8 mouse cellular contexts compared by ENCODE assay signal in the genomic region with DNA sequence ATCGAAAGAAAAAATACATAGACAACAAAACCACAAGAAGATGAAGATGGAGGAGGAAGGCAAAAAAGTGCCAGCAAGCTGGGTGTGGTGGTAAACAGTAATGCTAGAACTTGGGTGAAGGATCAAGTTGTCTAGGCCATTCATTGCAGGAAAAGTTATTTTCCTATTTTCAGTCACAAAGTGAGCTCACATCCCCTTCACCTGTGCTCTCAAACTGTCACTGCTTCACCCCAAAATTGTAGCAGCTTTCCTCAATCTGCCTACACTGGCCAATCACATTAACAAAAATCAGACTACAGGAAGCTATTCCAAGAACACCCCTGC. TPM values are rescaled to one million over a fixed set of nuclear protein-coding genes. Genes with fewer than 3 reads are reported as not detected.
DNase-seq lines count a peak whose midpoint lies in the region; ATAC-seq and TF ChIP-seq lines count a peak whose summit lies in the region.

No protein-coding gene starts in this region.

- no peaks in the 10 kb centered on the region for H3K36me3 ChIP-seq in heart, embryonic 14.5 days (ENCODE audit: control insufficient read depth, insufficient read depth, low read length)
- H3K36me3 ChIP-seq in E14TG2a.4 (ENCODE audit: insufficient read depth, low read length) = no peaks in the 10 kb centered on the region
- H3K36me3 ChIP-seq in hindbrain, embryonic 10.5 days = no peaks in the 10 kb centered on the region
- H3K36me3 ChIP-seq in midbrain, embryonic 10.5 days = no peaks in the 10 kb centered on the region

- DNase-seq in heart, adult 9 months (ENCODE audit: low spot score in 2 of 2) = no peak
- no peak for DNase-seq in hindbrain, embryonic 10.5 days (ENCODE audit: low spot score)
- DNase-seq in midbrain, embryonic 10.5 days (ENCODE audit: low spot score) = no peak
- DNase-seq in layer of hippocampus, adult 18-20 months (ENCODE audit: low spot score in 2 of 2) = no peak
- no peak for DNase-seq in cerebellum, postnatal 10 days
- DNase-seq in left cerebral cortex, adult 18-20 months (ENCODE audit: low spot score in 2 of 2) = no peak

- ATAC-seq in heart, embryonic 14.5 days (ENCODE audit: insufficient number of reproducible peaks, insufficient read depth, low FRiP score, low read depth) = no peak

- H3K4me3 ChIP-seq in heart, embryonic 14.5 days (ENCODE audit: control insufficient read depth in 1 of 2, insufficient read depth in 1 of 2, low read depth in 1 of 2, low read length in 2 of 2) = 0 out of 4 replicates have a peak overlapping the region, but pooled peaks of 1 of the 2 experiments have one; percentile 43
- H3K4me3 ChIP-seq in E14TG2a.4 (replicated peaks; ENCODE audit: low read length) = peak overlapping the region; percentile 68
- H3K4me3 ChIP-seq in hindbrain, embryonic 10.5 days = peak overlapping the region; percentile 66
- peak overlapping the region; percentile 69 for H3K4me3 ChIP-seq in midbrain, embryonic 10.5 days

- peak overlapping the region; percentile 80 to 95; a peak in 3 of 4 replicates for H3K27ac ChIP-seq in heart, embryonic 14.5 days (replicated peaks in 1 of 2; ENCODE audit: control insufficient read depth in 1 of 2, insufficient read depth in 1 of 2, low read depth in 2 of 2, low read length in 2 of 2)
- H3K27ac ChIP-seq in hindbrain, embryonic 10.5 days = peak overlapping the region; percentile 94
- peak overlapping the region; percentile 92 for H3K27ac ChIP-seq in midbrain, embryonic 10.5 days (replicated peaks)

- no peaks in the 10 kb centered on the region for H3K9me3 ChIP-seq in heart, embryonic 14.5 days (ENCODE audit: control insufficient read depth, low read length)
- H3K9me3 ChIP-seq in E14TG2a.4 (ENCODE audit: low read length) = no peaks in the 10 kb centered on the region
- H3K9me3 ChIP-seq in hindbrain, embryonic 10.5 days = no peaks in the 10 kb centered on the region
- H3K9me3 ChIP-seq in midbrain, embryonic 10.5 days (replicated peaks) = no peaks in the 10 kb centered on the region

- 79% methylated on average over 1 of the region's 1 CpGs for WGBS in heart, embryonic 14.5 days
- WGBS in hindbrain, embryonic 10.5 days = 74% methylated on average over 1 of the region's 1 CpGs
- 70% methylated on average over 1 of the region's 1 CpGs for WGBS in midbrain, embryonic 10.5 days

- peak overlapping the region; percentile 90 for H3K4me2 ChIP-seq in heart, embryonic 14.5 days (ENCODE audit: low read length)

- peaks cover 8 to 26% of the 10 kb centered on the region in 2 experiments for H3K4me1 ChIP-seq in heart, embryonic 14.5 days (ENCODE audit: control insufficient read depth in 2 of 2, insufficient read depth in 2 of 2, low read length in 2 of 2)
- peaks cover 46% of the 10 kb centered on the region for H3K4me1 ChIP-seq in E14TG2a.4 (replicated peaks; ENCODE audit: low read depth, low read length)
- peaks cover 55% of the 10 kb centered on the region for H3K4me1 ChIP-seq in hindbrain, embryonic 10.5 days (replicated peaks)
- peaks cover 46% of the 10 kb centered on the region for H3K4me1 ChIP-seq in midbrain, embryonic 10.5 days

- H3K9ac ChIP-seq in heart, embryonic 14.5 days (ENCODE audit: low read length) = peak overlapping the region; percentile 70; the same call in 1 of the 2 replicates

- TF ChIP-seq CTCF in E14TG2a.4 (conservative IDR thresholded peaks at IDR 0.05; ENCODE audit: low read length) = 0 out of 2 replicates have a peak, but pooled peaks have one; percentile 21

- H3K27me3 ChIP-seq in heart, embryonic 14.5 days (ENCODE audit: control insufficient read depth, insufficient read depth, low read length) = no peaks in the 10 kb centered on the region
- no peaks in the 10 kb centered on the region for H3K27me3 ChIP-seq in E14TG2a.4 (ENCODE audit: insufficient read depth, low read length)
- no peaks in the 10 kb centered on the region for H3K27me3 ChIP-seq in hindbrain, embryonic 10.5 days (ENCODE audit: insufficient read depth, poor library complexity, severe bottlenecking)
- H3K27me3 ChIP-seq in midbrain, embryonic 10.5 days (ENCODE audit: low read depth, poor library complexity, severe bottlenecking) = no peaks in the 10 kb centered on the region

RNA-seq across cellular contexts. Expression of gene Hist1h4a, which starts 1.2 kb away (rescaled TPM):
- 1.1 TPM in 1 of 2 replicates, not detected in the other for polyA plus RNA-seq in heart, embryonic 14.5 days (2014; fragmentation: Nextera tagmentation; extraction: Ambion mirVana)
- polyA plus RNA-seq in hindbrain, embryonic 10.5 days (2016; fragmentation: Nextera tagmentation; extraction: Ambion mirVana) = not detected in 2 replicates
- 0.42 TPM in 1 of 2 replicates, not detected in the other for polyA plus RNA-seq in midbrain, embryonic 10.5 days (2016; fragmentation: Nextera tagmentation; extraction: Ambion mirVana)
- total RNA-seq in layer of hippocampus, adult 18-20 months (2021) = 10 to 100 TPM; 42.9 to 49.4 TPM
- total RNA-seq in left cerebral cortex, adult 18-20 months (2021) = 10 to 100 TPM; 64.4 to 74.0 TPM

RNA-seq across cellular contexts. Expression of gene Hist1h3a, which starts 2.3 kb away (rescaled TPM):
- 2.6 and 3.0 TPM in 2 replicates for polyA plus RNA-seq in heart, embryonic 14.5 days (2014; fragmentation: Nextera tagmentation; extraction: Ambion mirVana)
- 3.7 and 4.8 TPM in 2 replicates for polyA plus RNA-seq in hindbrain, embryonic 10.5 days (2016; fragmentation: Nextera tagmentation; extraction: Ambion mirVana)
- polyA plus RNA-seq in midbrain, embryonic 10.5 days (2016; fragmentation: Nextera tagmentation; extraction: Ambion mirVana) = 3.6 and 3.9 TPM in 2 replicates
- 10 to 100 TPM; 27.5 to 33.9 TPM for total RNA-seq in layer of hippocampus, adult 18-20 months (2021)
- 10 to 100 TPM; 42.3 to 45.0 TPM for total RNA-seq in left cerebral cortex, adult 18-20 months (2021)

RNA-seq across cellular contexts. Expression of gene Hist1h4b, which starts 3.1 kb away (rescaled TPM):
- polyA plus RNA-seq in heart, embryonic 14.5 days (2014; fragmentation: Nextera tagmentation; extraction: Ambion mirVana) = 0.63 TPM in 1 of 2 replicates, not detected in the other
- polyA plus RNA-seq in hindbrain, embryonic 10.5 days (2016; fragmentation: Nextera tagmentation; extraction: Ambion mirVana) = 4.9 and 5.4 TPM in 2 replicates
- 4.9 and 6.9 TPM in 2 replicates for polyA plus RNA-seq in midbrain, embryonic 10.5 days (2016; fragmentation: Nextera tagmentation; extraction: Ambion mirVana)
- total RNA-seq in layer of hippocampus, adult 18-20 months (2021) = 10 to 100 TPM; 73.0 to 74.7 TPM
- total RNA-seq in left cerebral cortex, adult 18-20 months (2021) = 10 to 100 TPM; 92.6 to 94.4 TPM

RNA-seq across cellular contexts. Expression of gene Hist1h1a, which starts 3.6 kb away (rescaled TPM):
- polyA plus RNA-seq in heart, embryonic 14.5 days (2014; fragmentation: Nextera tagmentation; extraction: Ambion mirVana) = 1.6 and 2.7 TPM in 2 replicates
- 2.3 and 3.4 TPM in 2 replicates for polyA plus RNA-seq in hindbrain, embryonic 10.5 days (2016; fragmentation: Nextera tagmentation; extraction: Ambion mirVana)
- polyA plus RNA-seq in midbrain, embryonic 10.5 days (2016; fragmentation: Nextera tagmentation; extraction: Ambion mirVana) = 1.7 and 2.7 TPM in 2 replicates
- 10 to 100 TPM; 15.7 to 16.5 TPM for total RNA-seq in layer of hippocampus, adult 18-20 months (2021)
- 10 to 100 TPM; 24.9 to 25.2 TPM for total RNA-seq in left cerebral cortex, adult 18-20 months (2021)

RNA-seq across cellular contexts. Expression of gene Hist1h3b, which starts 7.8 kb away (rescaled TPM):
- polyA plus RNA-seq in heart, embryonic 14.5 days (2014; fragmentation: Nextera tagmentation; extraction: Ambion mirVana) = 4.6 and 6.7 TPM in 2 replicates
- 5.5 and 8.8 TPM in 2 replicates for polyA plus RNA-seq in hindbrain, embryonic 10.5 days (2016; fragmentation: Nextera tagmentation; extraction: Ambion mirVana)
- 8.1 and 11.3 TPM in 2 replicates for polyA plus RNA-seq in midbrain, embryonic 10.5 days (2016; fragmentation: Nextera tagmentation; extraction: Ambion mirVana)
- total RNA-seq in layer of hippocampus, adult 18-20 months (2021) = 1 to 10 TPM; 7.6 to 9.4 TPM
- 1 to 10 TPM; 4.3 to 9.9 TPM for total RNA-seq in left cerebral cortex, adult 18-20 months (2021)
